Mouse (Mus musculus) neural tube, embryonic 15.5 days (tissue): ENCODE measurements around the gene Med11. TPM values are rescaled to one million over a fixed set of nuclear protein-coding genes. Genes with fewer than 3 reads are reported as not detected.
"Not testable (repeated sequence)": the region's sequence is repeated elsewhere in the genome, so short reads cannot be mapped to it uniquely, and the experiment has no call there.

Experiments
- ATAC-seq: fragments of 200-750 bp; cut with Nextera tagmentation; 2 replicates; pipeline ENCODE4 v1.8.0; 2017; ENCODE audit warnings: mild to moderate bottlenecking, moderate TSS enrichment, moderate library complexity; ENCODE audit not compliant: low FRiP score
- H3K27ac ChIP-seq: fragments of 300-500 bp; sonication (generic); replicated peaks from 2 replicates; pipeline ENCODE4 v1.5.1; 2015; ENCODE audit warnings: mild to moderate bottlenecking, inconsistent platforms
- H3K27me3 ChIP-seq: fragments of 300-500 bp; sonication (generic); replicated peaks from 2 replicates; pipeline ENCODE4 v1.6.1; 2015; ENCODE audit warnings: inconsistent platforms
- H3K36me3 ChIP-seq: fragments of 300-500 bp; sonication (generic); 2 replicates; pipeline ENCODE4 v1.6.1; 2015; ENCODE audit warnings: inconsistent platforms
- H3K4me1 ChIP-seq: fragments of 300-500 bp; sonication (generic); 2 replicates; pipeline ENCODE4 v1.6.1; 2015; ENCODE audit warnings: inconsistent platforms
- H3K4me2 ChIP-seq: fragments of 300-500 bp; sonication (generic); 2 replicates; pipeline ENCODE4 v1.6.1; 2015; ENCODE audit warnings: inconsistent platforms, mild to moderate bottlenecking, moderate library complexity
- H3K4me3 ChIP-seq: fragments of 300-500 bp; sonication (generic); replicated peaks from 2 replicates; pipeline ENCODE4 v1.5.1; 2015; ENCODE audit warnings: mild to moderate bottlenecking, inconsistent platforms
- H3K9ac ChIP-seq: fragments of 300-500 bp; sonication (generic); replicated peaks from 2 replicates; pipeline ENCODE4 v1.6.1; 2015; ENCODE audit warnings: mild to moderate bottlenecking, inconsistent platforms
- H3K9me3 ChIP-seq: fragments of 300-500 bp; sonication (generic); replicated peaks from 2 replicates; pipeline ENCODE4 v1.6.1; 2016; ENCODE audit warnings: inconsistent platforms
- WGBS: fragments of 180-500 bp; shearing (Covaris S2); methylation state at CpG from one replicate; pipeline ENCODE4 v1.1.7; 2015; ENCODE audit warnings: mixed read lengths; 5-methylcytosine and 5-hydroxymethylcytosine counted together
- polyA plus RNA-seq: library from polyadenylated mRNA; unstranded; fragments of >200 nt; fragmentation: Nextera tagmentation; extraction: Ambion mirVana; gene quantifications from 2 replicates; pipeline ENCODE4 v1.2.1, GENCODE M21; 2015

Med11 gene
- polyA plus RNA-seq = 44.4 and 45.0 TPM in 2 replicates

- ATAC-seq = peak; percentile 96
- H3K4me2 ChIP-seq = peak within 1 kb of the TSS; percentile 68
- under 1% methylated on average over 45 of the region's 46 CpGs for WGBS
Observed at GRCm38 (mm10) chr11:70451797-70452498, at the start of gene Med11. Gene Med11, plus strand, starts transcription at chr11:70451919.

GRCm38 (mm10) chr11:70403598-70403997, 48.1 kb upstream of the Med11 start:
- Histone ChIP-seq H3K27ac (no peak overlapping the region), H3K4me3 (no peak overlapping the region), H3K36me3 (peaks cover 58% of the 10 kb centered on the region), H3K4me1 (peaks cover 14% of the 10 kb centered on the region), H3K9ac (no peak overlapping the region), H3K9me3 (no peaks in the 10 kb centered on the region), H3K27me3 (no peaks in the 10 kb centered on the region), H3K4me2 (no peak overlapping the region)
- no peak for ATAC-seq
- WGBS = 87% methylated on average over 2 of the region's 2 CpGs

More at GRCm38 (mm10) chr11:70451797-70452498, at the start of gene Med11:
- H3K36me3 ChIP-seq = peaks cover 5% of the 10 kb centered on the region; the same call in 1 of the 2 replicates
- H3K4me1 ChIP-seq = peaks cover 26% of the 10 kb centered on the region
- no peaks in the 10 kb centered on the region for H3K9me3 ChIP-seq
- no peaks in the 10 kb centered on the region for H3K27me3 ChIP-seq
- peak within 1 kb of the TSS; percentile 73 for H3K4me3 ChIP-seq
- peak within 1 kb of the TSS; percentile 98 for H3K27ac ChIP-seq
- peak within 1 kb of the TSS; percentile 86 for H3K9ac ChIP-seq

GRCm38 (mm10) chr11:70409594-70410296, 42.0 kb upstream of the Med11 start, which contains the start of gene Pelp1:
Gene Pelp1, minus strand, starts transcription at chr11:70410031.
- H3K27me3 ChIP-seq = no peaks in the 10 kb centered on the region
- H3K4me1 ChIP-seq = peaks cover 27% of the 10 kb centered on the region
- H3K4me2 ChIP-seq = peak within 1 kb of the TSS; percentile 79
- peak within 1 kb of the TSS; percentile 77 for H3K4me3 ChIP-seq
- ATAC-seq = peak; percentile 98
- under 1% methylated on average over 57 of the region's 59 CpGs for WGBS
- H3K36me3 ChIP-seq = peaks cover 7% of the 10 kb centered on the region; the same call in 1 of the 2 replicates
- H3K27ac ChIP-seq = peak within 1 kb of the TSS; percentile 49
- no peaks in the 10 kb centered on the region for H3K9me3 ChIP-seq
- peak within 1 kb of the TSS; percentile 84 for H3K9ac ChIP-seq

GRCm38 (mm10) chr11:70410297-70410643, 41.4 kb upstream of the Med11 start:
- Histone ChIP-seq H3K4me2 (peak overlapping the region; percentile 79), H3K4me1 (peaks cover 27% of the 10 kb centered on the region), H3K9ac (peak overlapping the region; percentile 84), H3K9me3 (no peaks in the 10 kb centered on the region), H3K36me3 (peaks cover 5% of the 10 kb centered on the region; the same call in 1 of the 2 replicates), H3K27ac (peak overlapping the region; percentile 49), H3K27me3 (no peaks in the 10 kb centered on the region), H3K4me3 (peak overlapping the region; percentile 77)
- ATAC-seq = peak; percentile 28
- 62% methylated on average over 6 of the region's 6 CpGs for WGBS

GRCm38 (mm10) chr11:70412591-70412990, 39.1 kb upstream of the Med11 start:
- Histone ChIP-seq H3K9ac (no peak overlapping the region), H3K9me3 (no peaks in the 10 kb centered on the region), H3K4me2 (no peak overlapping the region), H3K27me3 (no peaks in the 10 kb centered on the region), H3K27ac (no peak overlapping the region), H3K36me3 (no peaks in the 10 kb centered on the region), H3K4me1 (peaks cover 21% of the 10 kb centered on the region), H3K4me3 (no peak overlapping the region)
- WGBS = 77% methylated on average over 5 of the region's 5 CpGs
- ATAC-seq = no peak

GRCm38 (mm10) chr11:70413961-70414360, 37.8 kb upstream of the Med11 start:
- Histone ChIP-seq H3K27me3 (no peaks in the 10 kb centered on the region), H3K9ac (no peak overlapping the region), H3K4me1 (peaks cover 9% of the 10 kb centered on the region), H3K4me2 (no peak overlapping the region), H3K4me3 (no peak overlapping the region), H3K27ac (no peak overlapping the region), H3K9me3 (no peaks in the 10 kb centered on the region), H3K36me3 (no peaks in the 10 kb centered on the region)
- ATAC-seq = no peak
- WGBS = 12% methylated on average over 3 of the region's 3 CpGs

GRCm38 (mm10) chr11:70418199-70418598, 33.5 kb upstream of the Med11 start:
- H3K4me1 ChIP-seq = no peaks in the 10 kb centered on the region
- H3K9ac ChIP-seq = no peak overlapping the region
- WGBS = 70% methylated on average over 4 of the region's 4 CpGs
- H3K4me2 ChIP-seq = no peak overlapping the region
- H3K36me3 ChIP-seq = no peaks in the 10 kb centered on the region
- no peak overlapping the region for H3K27ac ChIP-seq
- H3K27me3 ChIP-seq = no peaks in the 10 kb centered on the region
- ATAC-seq = no peak
- H3K9me3 ChIP-seq = no peaks in the 10 kb centered on the region
- H3K4me3 ChIP-seq = no peak overlapping the region

- no peaks in the 10 kb centered on the region for H3K4me1 ChIP-seq
- no peak overlapping the region for H3K4me2 ChIP-seq
- H3K27me3 ChIP-seq = no peaks in the 10 kb centered on the region
- H3K4me3 ChIP-seq = no peak overlapping the region
- no peak for ATAC-seq
- H3K27ac ChIP-seq = no peak overlapping the region
- no peak overlapping the region for H3K9ac ChIP-seq
- H3K36me3 ChIP-seq = no peaks in the 10 kb centered on the region
- H3K9me3 ChIP-seq = no peaks in the 10 kb centered on the region
- 71% methylated on average over 5 of the region's 5 CpGs for WGBS
Observed at GRCm38 (mm10) chr11:70419486-70419885, 32.2 kb upstream of the Med11 start.

- H3K9me3 ChIP-seq, H3K27ac ChIP-seq, H3K4me3 ChIP-seq, H3K27me3 ChIP-seq, H3K4me2 ChIP-seq, ATAC-seq, H3K9ac ChIP-seq, H3K36me3 ChIP-seq: not testable (repeated sequence)
- 70% methylated on average over 6 of the region's 6 CpGs for WGBS
- peaks cover 10% of the 10 kb centered on the region for H3K4me1 ChIP-seq
Observed at GRCm38 (mm10) chr11:70426598-70426997, 25.1 kb upstream of the Med11 start.

- Histone ChIP-seq H3K4me3 (peak overlapping the region; percentile 94), H3K9ac (peak overlapping the region; percentile 95; the same call in 1 of the 2 replicates), H3K27me3 (no peaks in the 10 kb centered on the region), H3K36me3 (peaks cover 10% of the 10 kb centered on the region), H3K4me1 (peaks cover 40% of the 10 kb centered on the region), H3K4me2 (peak overlapping the region; percentile 91), H3K9me3 (no peaks in the 10 kb centered on the region), H3K27ac (peak overlapping the region; percentile 94)
- ATAC-seq = no peak
- 20% methylated on average over 5 of the region's 5 CpGs for WGBS
Observed at GRCm38 (mm10) chr11:70431574-70431973, 20.1 kb upstream of the Med11 start.

GRCm38 (mm10) chr11:70432048-70432894, 19.4 kb upstream of the Med11 start, which contains the start of gene Arrb2:
Gene Arrb2, plus strand, starts transcription at chr11:70432635.
- H3K36me3 ChIP-seq = peaks cover 15% of the 10 kb centered on the region
- peaks cover 40% of the 10 kb centered on the region for H3K4me1 ChIP-seq
- peak within 1 kb of the TSS; percentile 94 for H3K4me3 ChIP-seq
- H3K27me3 ChIP-seq = no peaks in the 10 kb centered on the region
- no peaks in the 10 kb centered on the region for H3K9me3 ChIP-seq
- peak; percentile 95 for ATAC-seq
- peak within 1 kb of the TSS; percentile 91 for H3K4me2 ChIP-seq
- WGBS = under 1% methylated on average over 69 of the region's 75 CpGs
- H3K9ac ChIP-seq = peak within 1 kb of the TSS; percentile 95
- peak within 1 kb of the TSS; percentile 94 for H3K27ac ChIP-seq
